Mouse (Mus musculus): ENCODE data around the gene Ptk6.

GRCm38 (mm10) chr2:181150281-181150680, 52.3 kb downstream of the Ptk6 start:
- TF ChIP-seq CTCF (IDR thresholded peaks at IDR 0.05; ENCODE audit: extremely low read depth, insufficient read depth, insufficient read length, insufficient replicate concordance) (no peak), POLR2A (IDR thresholded peaks at IDR 0.05; ENCODE audit: low read depth, low read length) (no peak)

Data from spleen, adult 2 months (tissue).